Mouse (Mus musculus): ENCODE results near the gene Vps4a. TPM values are rescaled to one million over a fixed set of nuclear protein-coding genes. Genes with fewer than 3 reads are reported as not detected.

Vps4a gene
- polyA plus RNA-seq, 1 experiment from 2014 or later, result 52.3 TPM

DNA sequence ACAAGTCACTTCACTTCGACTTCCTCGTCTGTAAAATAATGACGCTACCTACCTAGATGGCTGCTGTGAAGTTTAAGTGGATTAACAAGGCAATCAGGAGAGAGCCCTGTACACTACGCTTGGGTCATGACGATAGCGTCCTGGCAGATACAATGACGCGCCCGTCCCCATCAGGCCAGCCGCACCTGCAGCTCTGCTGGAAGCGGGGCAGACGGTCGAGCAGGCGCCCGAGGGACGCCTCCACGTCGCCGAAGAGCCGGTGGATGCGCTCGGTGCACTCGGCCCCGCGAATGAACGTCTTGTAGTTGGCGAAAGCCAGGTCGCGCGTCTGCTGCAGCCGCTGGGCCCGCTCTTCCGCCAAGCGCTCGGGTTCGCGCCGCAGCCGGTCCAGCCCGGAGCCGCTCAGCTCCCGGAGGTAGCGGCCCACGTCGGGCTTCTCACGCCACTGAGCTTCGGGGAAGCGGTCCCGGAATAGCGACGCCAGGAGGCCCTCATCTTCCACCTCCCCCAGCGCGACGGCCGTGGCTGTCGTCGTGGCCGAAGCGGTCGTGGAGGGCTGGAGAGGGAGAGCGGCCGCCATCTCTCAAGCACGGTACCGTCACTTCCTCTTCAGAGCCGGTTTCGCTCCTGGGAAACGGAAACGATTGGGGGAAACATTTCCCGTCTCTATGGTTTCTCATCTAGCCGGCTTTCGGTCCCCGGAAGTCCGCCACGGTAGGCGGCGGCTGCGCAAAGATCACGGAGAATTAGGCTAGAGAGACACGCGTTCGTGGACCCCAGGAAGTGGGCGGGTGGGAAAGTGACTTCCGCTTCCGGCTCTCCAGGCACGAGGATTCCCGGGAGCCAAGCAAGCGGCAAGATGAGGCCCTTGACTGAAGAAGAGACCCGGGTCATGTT, 25.3 kb downstream of the Vps4a start, which contains the start of the genes Cog8 and Nip7:
Cog8 (minus strand) TSS at position 614 of the 897 bp plus-strand sequence.
Nip7 (plus strand) TSS at position 802 of the 897 bp plus-strand sequence.
- Histone ChIP-seq H3K9me3 (no peaks in the 10 kb centered on the region), H3K4me1 (peaks cover 18% of the 10 kb centered on the region), H3K4me3 (peak within 1 kb of the TSS; percentile 90), H3K27ac (peak within 1 kb of the TSS; percentile 93), H3K27me3 (ENCODE audit: insufficient read depth, poor library complexity, severe bottlenecking) (no peaks in the 10 kb centered on the region), H3K36me3 (peaks cover 59% of the 10 kb centered on the region)
- WGBS, result under 1% methylated on average over 88 of the region's 88 CpGs
- peak; percentile 98 for DNase-seq (ENCODE audit: low spot score)

GRCm38 (mm10) chr8:107056973-107057369, 25.9 kb downstream of the Vps4a start:
- under 1% methylated on average over 33 of the region's 33 CpGs for WGBS
- Histone ChIP-seq H3K27me3 (ENCODE audit: insufficient read depth, poor library complexity, severe bottlenecking) (no peaks in the 10 kb centered on the region), H3K4me3 (peak overlapping the region; percentile 90), H3K36me3 (peaks cover 52% of the 10 kb centered on the region), H3K27ac (peak overlapping the region; percentile 93), H3K4me1 (peaks cover 18% of the 10 kb centered on the region), H3K9me3 (no peaks in the 10 kb centered on the region)
- DNase-seq (ENCODE audit: low spot score), result no peak

- WGBS, result 91% methylated on average over 1 of the region's 1 CpGs
- peaks cover 4% of the 10 kb centered on the region for H3K4me1 ChIP-seq
- no peaks in the 10 kb centered on the region for H3K27me3 ChIP-seq (ENCODE audit: insufficient read depth, poor library complexity, severe bottlenecking)
- no peak overlapping the region for H3K27ac ChIP-seq
- H3K4me3 ChIP-seq, result no peak overlapping the region
- peaks cover 22% of the 10 kb centered on the region for H3K36me3 ChIP-seq
- H3K9me3 ChIP-seq, result no peaks in the 10 kb centered on the region
- DNase-seq (ENCODE audit: low spot score), result no peak
Observed at GRCm38 (mm10) chr8:107062613-107063012, 31.6 kb downstream of the Vps4a start.

- Histone ChIP-seq H3K4me3 (no peak within 1 kb of the TSS), H3K9me3 (no peaks in the 10 kb centered on the region), H3K4me1 (peaks cover 6% of the 10 kb centered on the region; the same call in 1 of the 2 replicates), H3K27me3 (ENCODE audit: insufficient read depth, poor library complexity, severe bottlenecking) (no peaks in the 10 kb centered on the region), H3K36me3 (peaks cover 20% of the 10 kb centered on the region), H3K27ac (no peak within 1 kb of the TSS)
- 57% methylated on average over 17 of the region's 17 CpGs for WGBS
- no peak for DNase-seq (ENCODE audit: low spot score)
Observed at GRCm38 (mm10) chr8:107065511-107066496, 34.8 kb downstream of the Vps4a start, which contains the start of gene Tmed6. Gene Tmed6, minus strand, starts transcription at chr8:107065644.

DNA sequence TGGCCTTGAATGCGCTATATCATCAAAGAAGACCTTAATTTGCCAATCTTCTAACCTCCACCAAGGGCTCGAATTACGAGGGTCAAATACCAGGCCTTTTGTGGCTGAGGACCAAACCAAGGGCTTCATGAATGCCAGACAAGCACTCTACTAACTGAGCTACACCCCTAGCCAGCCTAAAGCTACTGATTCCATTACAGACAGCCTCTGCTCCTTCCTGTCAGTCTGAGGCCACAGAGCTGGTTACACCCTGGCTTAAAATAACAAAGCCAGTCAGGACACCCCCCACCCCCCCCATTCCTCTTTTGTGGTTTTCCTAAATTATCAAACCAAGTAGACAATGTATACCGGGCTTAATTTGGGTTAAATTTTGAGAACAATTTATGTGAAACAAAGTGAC, 42.7 kb downstream of the Vps4a start:
- WGBS, result 85% methylated on average over 4 of the region's 4 CpGs
- Histone ChIP-seq H3K27ac (no peak overlapping the region), H3K4me1 (peaks cover 16% of the 10 kb centered on the region), H3K9me3 (no peaks in the 10 kb centered on the region), H3K27me3 (ENCODE audit: insufficient read depth, poor library complexity, severe bottlenecking) (no peaks in the 10 kb centered on the region), H3K4me3 (no peak overlapping the region), H3K36me3 (peaks cover 86% of the 10 kb centered on the region)
- DNase-seq (ENCODE audit: low spot score), result no peak

GRCm38 (mm10) chr8:107074128-107074527, 43.1 kb downstream of the Vps4a start:
- Histone ChIP-seq H3K4me3 (no peak overlapping the region), H3K4me1 (peaks cover 13% of the 10 kb centered on the region), H3K36me3 (peaks cover 86% of the 10 kb centered on the region), H3K27me3 (ENCODE audit: insufficient read depth, poor library complexity, severe bottlenecking) (no peaks in the 10 kb centered on the region), H3K27ac (no peak overlapping the region), H3K9me3 (no peaks in the 10 kb centered on the region)
- DNase-seq (ENCODE audit: low spot score), result no peak
- WGBS, result 55% methylated on average over 1 of the region's 1 CpGs

DNA sequence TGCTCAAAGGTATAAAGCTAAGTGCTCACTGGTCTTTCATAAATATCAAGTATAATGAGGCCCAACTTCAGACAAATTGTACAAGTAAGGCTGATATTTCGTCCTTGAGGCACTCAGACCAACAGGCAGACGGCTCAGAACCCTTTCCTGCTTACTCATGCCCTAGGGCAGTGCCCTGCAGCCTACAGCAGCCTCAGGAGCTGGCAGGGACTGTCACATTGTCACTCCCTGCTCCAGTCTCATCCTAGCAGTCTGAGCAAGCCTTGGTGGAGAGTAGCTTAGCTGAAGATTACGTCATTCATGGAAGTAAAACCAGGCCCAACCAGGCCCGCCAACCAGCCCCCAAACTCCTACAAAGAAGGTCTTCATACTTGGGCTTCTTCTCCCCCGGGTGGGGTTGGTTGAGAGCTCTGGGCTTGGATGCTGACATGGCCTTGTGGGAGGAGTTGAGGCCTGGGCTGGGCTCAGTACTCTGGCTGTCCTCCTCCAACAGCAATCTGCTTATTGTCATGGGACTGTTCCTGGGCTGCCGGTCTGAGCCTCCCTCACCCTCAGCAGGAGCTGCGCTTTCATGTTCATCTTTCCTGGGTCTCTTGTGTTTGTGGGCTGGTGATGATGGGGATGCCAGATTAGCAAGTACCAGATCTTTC, 45.3 kb downstream of the Vps4a start:
- Histone ChIP-seq H3K4me1 (peaks cover 13% of the 10 kb centered on the region), H3K4me3 (no peak overlapping the region), H3K36me3 (peaks cover 92% of the 10 kb centered on the region), H3K9me3 (no peaks in the 10 kb centered on the region), H3K27me3 (ENCODE audit: insufficient read depth, poor library complexity, severe bottlenecking) (no peaks in the 10 kb centered on the region), H3K27ac (no peak overlapping the region)
- 82% methylated on average over 7 of the region's 7 CpGs for WGBS
- no peak for DNase-seq (ENCODE audit: low spot score)

GRCm38 (mm10) chr8:107085358-107085757, 54.3 kb downstream of the Vps4a start:
- H3K4me3 ChIP-seq, result no peak overlapping the region
- H3K9me3 ChIP-seq, result no peaks in the 10 kb centered on the region
- no peak overlapping the region for H3K27ac ChIP-seq
- no peaks in the 10 kb centered on the region for H3K4me1 ChIP-seq
- 94% methylated on average over 17 of the region's 17 CpGs for WGBS
- peaks cover 83% of the 10 kb centered on the region for H3K36me3 ChIP-seq
- H3K27me3 ChIP-seq (ENCODE audit: insufficient read depth, poor library complexity, severe bottlenecking), result no peaks in the 10 kb centered on the region
- DNase-seq (ENCODE audit: low spot score), result no peak

DNA sequence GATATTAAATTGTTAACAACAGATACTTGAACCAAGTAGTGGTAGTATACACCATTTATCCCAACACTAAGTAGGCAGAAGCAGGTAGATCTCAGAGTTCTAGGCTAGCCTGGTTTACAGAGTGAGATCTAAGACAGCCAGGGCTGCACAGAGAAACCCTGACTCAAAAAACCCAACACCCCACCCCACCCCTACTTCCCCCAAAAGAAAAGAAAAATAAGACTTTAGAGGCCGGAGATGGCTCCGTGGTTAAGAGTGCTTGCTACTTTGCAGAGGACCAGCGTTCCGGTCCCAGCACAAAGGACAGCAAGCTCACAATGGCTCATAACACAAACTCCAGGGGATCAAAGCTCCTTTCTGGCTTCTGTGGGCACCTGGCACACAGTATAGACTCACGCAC, 55.0 kb downstream of the Vps4a start:
- no peak overlapping the region for H3K4me3 ChIP-seq
- H3K9me3 ChIP-seq, result no peaks in the 10 kb centered on the region
- DNase-seq (ENCODE audit: low spot score), result no peak
- H3K27me3 ChIP-seq (ENCODE audit: insufficient read depth, poor library complexity, severe bottlenecking), result no peaks in the 10 kb centered on the region
- H3K4me1 ChIP-seq, result no peaks in the 10 kb centered on the region
- H3K27ac ChIP-seq, result no peak overlapping the region
- H3K36me3 ChIP-seq, result peaks cover 83% of the 10 kb centered on the region
- WGBS, result 95% methylated on average over 5 of the region's 5 CpGs

DNA sequence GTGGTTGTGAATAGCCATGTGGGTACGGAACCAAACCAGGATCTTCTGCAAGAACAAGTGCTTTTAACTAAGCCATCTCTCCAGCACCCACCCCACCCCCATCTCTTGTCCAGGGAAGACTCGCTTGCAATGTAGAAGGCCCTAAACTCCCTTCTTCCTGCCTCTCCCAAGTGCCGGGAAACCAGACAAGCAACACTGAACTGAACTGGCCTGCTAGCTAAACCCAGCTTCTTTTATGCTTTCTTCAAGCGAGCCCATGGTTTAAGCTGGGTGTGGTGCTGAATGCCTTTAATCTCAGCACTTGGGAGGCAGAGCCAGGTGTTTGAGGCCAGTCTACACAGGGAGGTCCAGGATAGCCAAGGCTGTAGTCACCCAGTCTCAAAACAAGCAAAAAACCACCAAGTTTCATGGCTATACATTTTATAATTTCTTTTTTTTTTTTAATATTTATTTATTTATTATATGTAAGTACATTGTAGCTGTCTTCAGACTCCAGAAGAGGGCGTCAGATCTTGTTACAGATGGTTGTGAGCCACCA, 57.6 kb downstream of the Vps4a start:
- WGBS, result 98% methylated on average over 5 of the region's 5 CpGs
- peaks cover 80% of the 10 kb centered on the region for H3K36me3 ChIP-seq

DNA sequence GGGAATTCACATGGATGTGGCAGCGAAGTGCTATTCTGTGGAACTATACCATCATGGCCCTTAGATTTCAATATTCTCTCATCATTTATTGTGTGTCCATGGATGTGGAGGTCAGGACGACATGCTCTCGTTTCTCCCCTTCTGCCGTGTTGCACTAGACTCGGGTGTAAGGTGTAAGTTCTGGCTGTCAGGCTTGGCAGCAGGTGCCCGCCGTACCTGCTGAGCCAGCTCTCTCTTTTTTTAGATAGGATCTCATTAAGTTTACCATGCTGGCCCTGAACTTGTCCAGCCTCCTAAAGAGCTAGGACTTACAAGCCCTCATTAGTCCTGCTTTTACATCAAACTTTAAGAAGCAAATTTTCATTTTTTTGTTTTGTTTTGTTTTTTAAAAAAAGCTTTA, 59.5 kb downstream of the Vps4a start:
- peaks cover 82% of the 10 kb centered on the region for H3K36me3 ChIP-seq
- WGBS, result 98% methylated on average over 7 of the region's 7 CpGs

More for the DNA sequence above, 57.6 kb downstream of the Vps4a start:
- H3K4me1 ChIP-seq, result no peaks in the 10 kb centered on the region
- H3K4me3 ChIP-seq, result no peak overlapping the region
- no peak overlapping the region for H3K27ac ChIP-seq
- H3K27me3 ChIP-seq (ENCODE audit: insufficient read depth, poor library complexity, severe bottlenecking), result no peaks in the 10 kb centered on the region
- DNase-seq (ENCODE audit: low spot score), result no peak
- H3K9me3 ChIP-seq, result no peaks in the 10 kb centered on the region

More for the DNA sequence above, 59.5 kb downstream of the Vps4a start:
- Histone ChIP-seq H3K4me3 (no peak overlapping the region), H3K4me1 (peaks cover 14% of the 10 kb centered on the region), H3K27ac (no peak overlapping the region), H3K9me3 (no peaks in the 10 kb centered on the region), H3K27me3 (ENCODE audit: insufficient read depth, poor library complexity, severe bottlenecking) (no peaks in the 10 kb centered on the region)
- no peak for DNase-seq (ENCODE audit: low spot score)

All from heart, embryonic 10.5 days (tissue).